Mouse (Mus musculus) hindbrain, embryonic 11.5 days (tissue): ENCODE measurements around the gene Bcl2. TPM values are rescaled to one million over a fixed set of nuclear protein-coding genes. Genes with fewer than 3 reads are reported as not detected.

ENCODE experiments used
- ATAC-seq: fragments of 200-750 bp; cut with Nextera tagmentation; 2 replicates; pipeline ENCODE4 v1.8.0; 2017; ENCODE audit warnings: mild to moderate bottlenecking, moderate TSS enrichment, moderate library complexity; ENCODE audit not compliant: low FRiP score
- DNase-seq: peaks from one replicate; pipeline ENCODE4 v3.0.0-alpha.2; 2015; ENCODE audit warnings: low spot score
- H3K27ac ChIP-seq: fragments of 300-500 bp; sonication (generic); 2 replicates; pipeline ENCODE4 v1.5.1; 2014; ENCODE audit warnings: mild to moderate bottlenecking, low read depth, low read length
- H3K27me3 ChIP-seq: fragments of 300-500 bp; sonication (generic); 2 replicates; pipeline ENCODE4 v1.6.1; 2014; ENCODE audit warnings: mild to moderate bottlenecking, low read length, moderate library complexity, mixed read lengths; ENCODE audit not compliant: control insufficient read depth, insufficient read depth
- H3K36me3 ChIP-seq: fragments of 300-500 bp; sonication (generic); 2 replicates; pipeline ENCODE4 v1.6.1; 2014; ENCODE audit warnings: mild to moderate bottlenecking, low read length, moderate library complexity, mixed read lengths; ENCODE audit not compliant: control insufficient read depth, insufficient read depth
- H3K4me1 ChIP-seq: fragments of 300-500 bp; sonication (generic); replicated peaks from 2 replicates; pipeline ENCODE4 v1.6.1; 2014; ENCODE audit warnings: low read length, mixed read lengths; ENCODE audit not compliant: control insufficient read depth, insufficient read depth
- H3K4me2 ChIP-seq: fragments of 300-500 bp; sonication (generic); replicated peaks from 2 replicates; pipeline ENCODE4 v1.6.1; 2014; ENCODE audit warnings: mild to moderate bottlenecking, low read depth, low read length
- H3K4me3 ChIP-seq: fragments of 300-500 bp; sonication (generic); 2 replicates; pipeline ENCODE4 v1.5.1; 2014; ENCODE audit warnings: low read depth, low read length
- H3K9ac ChIP-seq: fragments of 300-500 bp; sonication (generic); 2 replicates; pipeline ENCODE4 v1.6.1; 2014; ENCODE audit warnings: low read depth, low read length
- H3K9me3 ChIP-seq: fragments of 300-500 bp; sonication (generic); 2 replicates; pipeline ENCODE4 v1.6.1; 2016; ENCODE audit warnings: low read length; ENCODE audit not compliant: control insufficient read depth
- whole genome bisulfite sequencing: fragments of 180-500 bp; shearing (Covaris S2); extraction: QIAGEN DNeasy Blood & Tissue Kit; methylation state at CpG from one replicate; pipeline ENCODE4 v1.1.7; 2014; 5-methylcytosine and 5-hydroxymethylcytosine counted together
- polyA plus RNA-seq: library from polyadenylated mRNA; unstranded; fragments of >200 nt; fragmentation: Nextera tagmentation; extraction: Ambion mirVana; gene quantifications from 2 replicates; pipeline ENCODE4 v1.2.1, GENCODE M21; 2014

The Bcl2 gene
- polyA plus RNA-seq, 1 experiment from 2014 or later: 6.9 TPM

DNA sequence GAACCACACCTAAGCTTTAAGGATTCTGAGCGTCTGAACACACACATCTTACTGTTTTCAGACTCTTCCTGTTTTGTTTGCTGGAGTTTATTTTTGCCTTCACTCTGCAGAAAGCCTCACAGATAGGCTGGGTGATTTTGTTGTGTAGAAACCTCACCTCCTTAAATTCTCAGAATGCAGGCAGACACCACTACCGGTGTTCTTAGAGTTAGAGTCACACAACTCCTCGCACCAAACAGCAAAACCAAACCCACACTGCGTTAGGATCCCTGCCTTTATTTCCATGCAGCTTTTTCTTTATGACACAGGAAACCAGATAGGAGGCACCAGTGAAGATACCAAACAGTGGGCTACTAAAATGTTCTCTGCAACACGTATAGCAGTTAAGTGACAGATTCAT, 113.2 kb downstream of the Bcl2 start:
- Histone ChIP-seq H3K9ac (no peak overlapping the region), H3K27me3 (no peaks in the 10 kb centered on the region), H3K9me3 (no peaks in the 10 kb centered on the region), H3K4me3 (no peak overlapping the region), H3K27ac (no peak overlapping the region), H3K4me1 (0 out of 2 replicates have a peak, but pooled peaks cover 4% of the 10 kb centered on the region), H3K36me3 (no peaks in the 10 kb centered on the region), H3K4me2 (no peak overlapping the region)
- DNase-seq: no peak
- 91% methylated on average over 5 of the region's 5 CpGs for WGBS
- no peak for ATAC-seq

DNA sequence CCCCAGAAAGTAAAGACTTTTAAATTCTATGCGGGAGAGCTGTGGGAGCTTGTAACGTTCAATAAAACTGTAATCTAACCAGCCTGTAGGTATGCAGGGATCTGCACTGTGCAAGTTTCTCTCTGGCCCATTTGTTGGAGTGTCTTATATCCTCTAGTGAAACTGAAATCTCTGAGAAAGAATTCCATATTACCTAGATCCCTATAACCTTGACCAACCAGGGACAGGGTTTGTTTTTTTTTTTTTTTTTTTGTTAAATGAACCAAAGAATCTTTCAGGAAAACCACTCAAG, 115.8 kb downstream of the Bcl2 start:
- WGBS: 93% methylated on average over 2 of the region's 2 CpGs
- Histone ChIP-seq H3K9ac (no peak overlapping the region), H3K27ac (no peak overlapping the region), H3K36me3 (no peaks in the 10 kb centered on the region), H3K27me3 (no peaks in the 10 kb centered on the region), H3K4me1 (no peaks in the 10 kb centered on the region), H3K9me3 (no peaks in the 10 kb centered on the region), H3K4me2 (no peak overlapping the region), H3K4me3 (no peak overlapping the region)
- DNase-seq (no peak), ATAC-seq (no peak)

DNA sequence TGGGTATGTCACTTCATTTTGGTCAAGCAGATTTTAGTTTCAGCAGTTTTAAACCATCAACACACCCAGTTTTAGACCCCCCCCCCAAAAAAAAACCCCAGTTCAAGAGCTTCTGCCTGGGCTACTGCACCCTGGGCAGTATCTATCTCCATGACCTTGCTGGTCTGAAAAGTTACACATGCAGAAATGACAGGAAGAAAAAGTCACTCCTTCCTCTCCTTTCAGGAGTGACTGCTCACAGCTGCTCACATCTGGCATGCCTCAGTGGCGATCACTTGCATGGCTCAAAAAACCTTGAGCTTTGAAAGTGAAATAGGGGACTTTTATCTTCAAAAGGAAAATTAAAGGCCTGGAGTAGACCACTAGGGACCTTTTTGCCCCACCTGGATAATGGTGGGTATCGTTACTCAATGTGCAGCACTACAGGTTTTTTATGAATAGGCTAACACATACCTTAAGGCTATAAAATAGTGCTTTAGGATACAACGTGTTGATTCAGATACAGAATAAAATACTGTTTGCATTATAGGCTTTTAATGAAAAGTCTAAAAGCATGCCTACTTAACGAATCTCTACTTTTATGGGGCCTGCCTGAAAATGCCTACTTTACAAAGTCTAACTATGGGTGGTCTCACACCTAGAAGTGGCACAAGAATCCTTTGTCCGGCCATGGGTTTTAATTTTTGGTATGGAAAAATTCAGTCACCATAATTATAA, 116.3 kb downstream of the Bcl2 start:
- Histone ChIP-seq H3K4me1 (no peaks in the 10 kb centered on the region), H3K27ac (no peak overlapping the region), H3K9ac (no peak overlapping the region), H3K9me3 (no peaks in the 10 kb centered on the region), H3K27me3 (no peaks in the 10 kb centered on the region), H3K36me3 (no peaks in the 10 kb centered on the region), H3K4me3 (no peak overlapping the region), H3K4me2 (no peak overlapping the region)
- ATAC-seq: no peak
- no peak for DNase-seq
- WGBS: 88% methylated on average over 5 of the region's 5 CpGs

DNA sequence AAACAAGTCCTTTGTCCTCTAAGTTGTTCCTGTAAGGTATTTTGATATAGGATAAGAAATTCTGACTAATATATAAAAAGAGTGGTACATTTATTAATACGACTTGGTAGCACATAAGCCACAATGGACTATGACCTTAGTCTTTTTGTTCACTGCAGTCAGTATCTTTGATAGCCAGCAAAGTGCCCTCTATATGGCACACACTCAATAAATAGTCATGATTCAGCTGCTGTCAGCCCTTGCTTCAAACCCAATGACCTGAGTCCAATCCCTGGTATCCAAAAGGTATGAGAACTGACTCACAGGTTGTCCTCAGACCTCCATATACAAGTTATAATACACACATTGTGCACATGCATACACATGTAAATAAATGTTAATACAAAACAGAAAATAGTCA, 117.7 kb downstream of the Bcl2 start:
- WGBS: 79% methylated on average over 1 of the region's 1 CpGs
- no peak overlapping the region for H3K27ac ChIP-seq
- no peak overlapping the region for H3K4me3 ChIP-seq
- no peaks in the 10 kb centered on the region for H3K9me3 ChIP-seq
- H3K27me3 ChIP-seq: no peaks in the 10 kb centered on the region
- H3K4me1 ChIP-seq: no peaks in the 10 kb centered on the region
- ATAC-seq (no peak), DNase-seq (no peak)
- H3K4me2 ChIP-seq: no peak overlapping the region
- H3K9ac ChIP-seq: no peak overlapping the region
- no peaks in the 10 kb centered on the region for H3K36me3 ChIP-seq

DNA sequence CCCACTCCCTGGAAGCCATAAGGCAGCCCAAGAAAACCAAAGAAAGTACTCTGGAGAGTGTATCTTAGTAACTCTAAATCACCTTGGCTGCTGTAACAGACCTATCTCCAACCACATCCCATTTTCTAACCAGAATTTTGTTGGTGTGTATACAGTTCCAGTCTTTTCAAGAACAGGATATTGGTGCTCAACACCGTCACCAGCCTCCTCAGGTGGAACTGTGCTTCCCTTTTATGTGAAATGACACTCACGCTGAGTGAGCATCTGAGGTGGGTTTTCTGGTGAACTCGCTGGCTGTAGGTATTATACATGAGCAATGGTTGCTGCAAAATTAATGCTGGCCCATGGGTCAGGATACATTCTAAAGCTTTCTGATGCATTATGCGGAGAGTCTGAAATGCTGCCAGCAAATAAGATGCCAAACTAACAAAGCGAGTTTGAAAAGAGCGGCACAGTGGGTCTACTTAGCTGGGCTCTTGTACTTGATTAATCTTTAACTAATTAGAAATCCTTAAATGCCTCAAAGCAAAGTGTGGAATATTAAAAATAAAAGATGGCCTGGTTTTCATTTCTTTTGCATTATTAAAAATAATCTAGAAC, 118.7 kb downstream of the Bcl2 start:
- H3K4me1 ChIP-seq: no peaks in the 10 kb centered on the region
- H3K4me3 ChIP-seq: no peak overlapping the region
- H3K27ac ChIP-seq: no peak overlapping the region
- H3K9ac ChIP-seq: no peak overlapping the region
- ATAC-seq (no peak), DNase-seq (no peak)
- no peaks in the 10 kb centered on the region for H3K27me3 ChIP-seq
- H3K4me2 ChIP-seq: no peak overlapping the region
- H3K36me3 ChIP-seq: no peaks in the 10 kb centered on the region
- WGBS: 88% methylated on average over 6 of the region's 6 CpGs
- no peaks in the 10 kb centered on the region for H3K9me3 ChIP-seq

DNA sequence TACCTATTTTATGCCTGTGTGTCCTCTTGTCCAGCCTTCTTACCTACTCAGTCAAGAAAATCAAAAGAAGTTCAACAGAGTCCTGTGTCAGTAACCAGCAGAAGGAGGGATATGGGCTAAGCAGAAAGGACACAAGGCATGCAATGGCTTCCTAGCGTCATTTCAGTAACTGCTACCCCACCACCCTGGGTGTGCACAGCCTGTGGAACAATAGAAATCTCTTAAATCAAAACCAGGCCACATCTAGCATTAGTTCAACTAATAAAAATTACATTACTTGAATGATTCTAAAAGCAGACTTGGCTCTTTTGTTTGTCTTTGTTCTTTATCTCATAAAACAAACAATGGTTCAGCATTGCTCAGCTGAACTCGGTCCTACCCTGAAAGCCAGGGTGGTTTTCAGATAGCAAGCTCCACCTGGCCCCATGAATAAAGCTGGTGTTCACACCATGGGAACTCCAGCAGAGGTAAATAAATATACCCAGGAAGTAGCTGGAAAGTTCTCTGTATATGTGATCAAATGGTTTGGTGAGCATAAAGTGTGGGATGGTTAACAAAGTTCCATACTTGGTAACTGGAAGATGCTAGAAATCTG, 122.8 kb downstream of the Bcl2 start:
- Histone ChIP-seq H3K36me3 (no peaks in the 10 kb centered on the region), H3K4me2 (no peak overlapping the region), H3K4me1 (no peaks in the 10 kb centered on the region), H3K9ac (no peak overlapping the region), H3K27me3 (no peaks in the 10 kb centered on the region), H3K4me3 (no peak overlapping the region), H3K27ac (no peak overlapping the region), H3K9me3 (no peaks in the 10 kb centered on the region)
- 53% methylated on average over 2 of the region's 2 CpGs for WGBS
- ATAC-seq: no peak
- no peak for DNase-seq

DNA sequence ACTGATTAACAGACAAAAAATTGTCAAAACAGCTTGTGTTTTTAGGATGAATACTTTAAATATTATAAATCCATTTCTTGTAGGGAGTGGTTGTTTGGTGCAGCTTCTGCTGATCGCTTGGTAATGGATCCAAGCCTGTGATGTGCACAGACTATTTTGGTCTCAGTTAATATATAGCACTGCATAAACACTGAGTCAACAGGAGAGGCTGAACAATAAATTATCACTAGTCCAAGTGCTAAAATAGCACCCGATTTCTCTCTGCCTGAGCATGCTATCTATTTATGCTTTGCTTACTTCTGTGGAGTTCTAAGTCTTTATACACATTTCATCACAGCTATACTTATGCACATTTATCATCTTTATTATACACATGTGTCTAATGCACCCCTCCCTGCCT, 124.9 kb downstream of the Bcl2 start:
- WGBS: 88% methylated on average over 2 of the region's 2 CpGs
- Histone ChIP-seq H3K9ac (no peak overlapping the region), H3K9me3 (no peaks in the 10 kb centered on the region), H3K27me3 (no peaks in the 10 kb centered on the region), H3K4me2 (no peak overlapping the region), H3K4me1 (no peaks in the 10 kb centered on the region), H3K27ac (no peak overlapping the region), H3K4me3 (no peak overlapping the region), H3K36me3 (no peaks in the 10 kb centered on the region)
- ATAC-seq (no peak), DNase-seq (no peak)

DNA sequence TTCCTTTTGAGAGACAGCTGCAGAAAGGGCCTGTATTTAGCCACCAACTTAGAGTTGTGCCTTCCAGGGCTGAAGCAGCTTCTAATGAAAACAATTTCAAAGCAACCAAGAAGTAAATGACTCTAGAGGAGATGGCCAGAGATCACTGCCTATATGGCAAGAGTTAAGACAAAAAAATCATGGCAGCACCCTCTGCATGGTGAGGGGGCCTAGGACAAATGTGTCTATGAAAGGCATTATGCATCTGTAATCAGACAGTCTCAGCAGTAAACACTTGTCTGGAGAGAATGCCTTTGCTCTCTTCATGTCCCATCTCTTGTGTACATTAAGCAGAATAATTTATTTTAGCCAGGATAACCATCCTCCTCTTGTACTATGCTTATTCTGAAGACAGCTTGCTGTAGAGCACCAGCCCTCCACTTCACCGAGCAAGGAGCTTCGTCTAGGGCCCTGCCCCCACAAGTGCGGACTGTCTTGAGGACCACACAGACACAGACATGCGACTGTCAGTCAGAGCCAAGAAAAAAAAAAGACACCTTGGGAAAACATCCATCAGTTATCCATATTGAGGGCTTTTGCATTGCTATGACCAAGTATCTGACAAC, 126.1 kb downstream of the Bcl2 start:
- 84% methylated on average over 4 of the region's 4 CpGs for WGBS
- Histone ChIP-seq H3K4me2 (no peak overlapping the region), H3K4me1 (no peaks in the 10 kb centered on the region), H3K27me3 (no peaks in the 10 kb centered on the region), H3K9ac (no peak overlapping the region), H3K4me3 (no peak overlapping the region), H3K9me3 (no peaks in the 10 kb centered on the region), H3K36me3 (no peaks in the 10 kb centered on the region), H3K27ac (no peak overlapping the region)
- no peak for ATAC-seq
- DNase-seq: no peak

DNA sequence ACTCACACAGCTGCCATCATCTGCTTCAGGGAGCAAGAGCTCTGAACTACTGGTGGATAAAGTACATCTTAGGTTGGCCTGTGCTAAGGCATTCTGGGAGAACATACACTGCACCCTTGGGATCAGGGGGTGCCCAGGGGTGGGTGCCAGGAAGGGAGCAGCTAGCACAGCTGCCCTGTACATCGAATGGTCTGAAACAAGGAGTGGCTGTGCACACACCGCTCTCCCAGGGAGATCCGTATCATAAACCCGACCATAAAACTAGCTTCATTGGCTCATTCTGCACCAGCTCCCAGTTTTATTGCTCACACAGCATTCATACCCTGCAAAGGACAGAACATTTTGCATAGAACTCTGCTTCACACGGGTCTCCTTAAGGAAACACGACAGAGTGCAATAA, 127.3 kb downstream of the Bcl2 start:
- Histone ChIP-seq H3K27me3 (no peaks in the 10 kb centered on the region), H3K4me2 (no peak overlapping the region), H3K27ac (no peak overlapping the region), H3K9me3 (no peaks in the 10 kb centered on the region), H3K4me3 (no peak overlapping the region), H3K4me1 (no peaks in the 10 kb centered on the region), H3K9ac (no peak overlapping the region), H3K36me3 (no peaks in the 10 kb centered on the region)
- 90% methylated on average over 6 of the region's 6 CpGs for WGBS
- no peak for ATAC-seq
- no peak for DNase-seq
